26 mouse cellular contexts compared by ENCODE assay signal in genomic region chr3:30198854-30199253, GRCm38 (mm10).
DNase-seq lines count a peak whose midpoint lies in the region; ATAC-seq and TF ChIP-seq lines count a peak whose summit lies in the region.
"Had no signal": no experiment of that assay in that cellular context is flagged by ENCODE, and none has a peak within 500 bp of the region (broad histone marks: within the 10 kb centered on the region; RNA-seq: fewer than 3 reads in every experiment).

No protein-coding gene starts in this region.

- H3K4me1 ChIP-seq in lung, embryonic 14.5 days (ENCODE audit: insufficient read depth), result no peaks in the 10 kb centered on the region
- H3K4me1 ChIP-seq in lung, embryonic 16.5 days (replicated peaks; ENCODE audit: control insufficient read depth, insufficient read depth, low read length), result no peaks in the 10 kb centered on the region
- H3K4me1 ChIP-seq in embryonic fibroblast, embryonic 13.5 days (ENCODE audit: control insufficient read depth, insufficient read depth, low read length), result peaks cover 8% of the 10 kb centered on the region
- H3K4me1 ChIP-seq: forebrain, embryonic 12.5 days had no signal

- no peaks in the 10 kb centered on the region for H3K27me3 ChIP-seq in lung, embryonic 14.5 days (ENCODE audit: insufficient read depth, low read length)
- H3K27me3 ChIP-seq in lung, embryonic 16.5 days (ENCODE audit: control insufficient read depth, insufficient read depth, low read depth, low read length), result no peaks in the 10 kb centered on the region
- H3K27me3 ChIP-seq: CH12.LX; embryonic facial prominence, embryonic 12.5 days; forebrain, embryonic 12.5 days had no signal

- H3K4me2 ChIP-seq in lung, embryonic 14.5 days, result no peak overlapping the region
- no peak overlapping the region for H3K4me2 ChIP-seq in lung, embryonic 16.5 days (ENCODE audit: low read depth, low read length)
- H3K4me2 ChIP-seq: embryonic facial prominence, embryonic 12.5 days; forebrain, embryonic 12.5 days had no signal

- TF ChIP-seq CTCF in lung, embryonic 14.5 days (IDR thresholded peaks at IDR 0.05; ENCODE audit: low read depth), result no peak
- no peak for TF ChIP-seq CTCF in embryonic fibroblast, embryonic 13.5 days (IDR thresholded peaks at IDR 0.05; ENCODE audit: borderline replicate concordance, insufficient read depth, low read length)

- no peaks in the 10 kb centered on the region for H3K9me3 ChIP-seq in lung, embryonic 14.5 days (ENCODE audit: low read depth, low read length)
- no peaks in the 10 kb centered on the region for H3K9me3 ChIP-seq in lung, embryonic 16.5 days (ENCODE audit: control insufficient read depth, low read length)
- H3K9me3 ChIP-seq: embryonic facial prominence, embryonic 10.5 days; embryonic facial prominence, embryonic 12.5 days; forebrain, embryonic 10.5 days; forebrain, embryonic 12.5 days; G1E had no signal

- TF ChIP-seq POLR2A in embryonic fibroblast, embryonic 13.5 days (IDR thresholded peaks at IDR 0.05; ENCODE audit: low read depth, low read length), result no peak

- peak; percentile 66 for DNase-seq in lung, embryonic 14.5 days
- no peak for DNase-seq in lung, adult 18-20 months
- no peak for DNase-seq in lung, postnatal 36 days
- DNase-seq: adrenal gland, adult 8-10 months; adrenal gland, postnatal 14 days; adrenal gland, postnatal 36 days; B cell, adult 2 months; cerebellum, adult 11-12 months; cerebellum, adult 2 months; cerebellum, adult 9-10 months; cerebellum, postnatal 10 days; cerebellum, postnatal 25 days had no signal

- peak; percentile 75; the same call in 1 of the 2 replicates for ATAC-seq in lung, embryonic 14.5 days (ENCODE audit: insufficient read depth)
- ATAC-seq in lung, embryonic 16.5 days (ENCODE audit: low read depth), result peak; percentile 69
- ATAC-seq: activated CD4-positive, CD25-positive, alpha-beta regulatory T cell, adult 4 months; CD4-positive, CD25-positive, alpha-beta regulatory T cell, adult 4 months; forebrain, embryonic 14.5 days; forebrain, embryonic 16.5 days; Patski had no signal

- WGBS in lung, embryonic 14.5 days, result 39% methylated on average over 2 of the region's 2 CpGs
- WGBS in lung, embryonic 16.5 days, result 38% methylated on average over 2 of the region's 2 CpGs

- no peaks in the 10 kb centered on the region for H3K36me3 ChIP-seq in lung, embryonic 14.5 days (ENCODE audit: insufficient read depth)
- no peaks in the 10 kb centered on the region for H3K36me3 ChIP-seq in lung, embryonic 16.5 days (ENCODE audit: control insufficient read depth, insufficient read depth, low read length)
- H3K36me3 ChIP-seq: embryonic facial prominence, embryonic 10.5 days; embryonic facial prominence, embryonic 12.5 days; forebrain, embryonic 10.5 days; forebrain, embryonic 12.5 days; G1E had no signal

- H3K27ac ChIP-seq in lung, embryonic 14.5 days (ENCODE audit: low read depth), result no peak overlapping the region
- no peak overlapping the region for H3K27ac ChIP-seq in lung, embryonic 16.5 days (ENCODE audit: low read length)
- peak overlapping the region; percentile 60; the same call in 1 of the 2 replicates for H3K27ac ChIP-seq in embryonic fibroblast, embryonic 13.5 days (ENCODE audit: insufficient read depth, low read length)
- H3K27ac ChIP-seq: embryonic facial prominence, embryonic 10.5 days; embryonic facial prominence, embryonic 12.5 days; forebrain, embryonic 10.5 days; forebrain, embryonic 12.5 days had no signal

- H3K4me3 ChIP-seq in lung, embryonic 14.5 days (ENCODE audit: low read depth, low read length), result no peak overlapping the region
- no peak overlapping the region for H3K4me3 ChIP-seq in lung, embryonic 16.5 days (ENCODE audit: low read length)
- H3K4me3 ChIP-seq in embryonic fibroblast, embryonic 13.5 days (ENCODE audit: insufficient read depth, low read length), result no peak overlapping the region
- H3K4me3 ChIP-seq: embryonic facial prominence, embryonic 10.5 days; embryonic facial prominence, embryonic 12.5 days; erythroblast, embryonic 14.5 days; forebrain, embryonic 10.5 days; forebrain, embryonic 12.5 days had no signal

- H3K9ac ChIP-seq in lung, embryonic 14.5 days, result no peak overlapping the region
- H3K9ac ChIP-seq in lung, embryonic 16.5 days (ENCODE audit: low read length), result no peak overlapping the region
- H3K9ac ChIP-seq: embryonic facial prominence, embryonic 12.5 days; forebrain, embryonic 12.5 days had no signal
